Mouse (Mus musculus) MEL (cell line): ENCODE results near the gene Tcf7l2. TPM values are rescaled to one million over a fixed set of nuclear protein-coding genes. Genes with fewer than 3 reads are reported as not detected.

Experiments
- DNase-seq: peaks from one replicate; pipeline ENCODE4 v3.0.0; 2011; ENCODE audit warnings: low read depth, low spot score
- H3K27ac ChIP-seq: 2 replicates; pipeline ENCODE4 v1.5.1; 2012; ENCODE audit warnings: low read depth, mild to moderate bottlenecking, control low read depth, low read length, moderate library complexity; ENCODE audit not compliant: control insufficient read depth
- H3K27me3 ChIP-seq, 2 experiments: fragments of 150-350 bp in 1 of 2; sonication (generic) in 1 of 2; 2 replicates each; pipeline ENCODE4 v1.6.1; 2012; ENCODE audit warnings: low read length in 2 of 2, mild to moderate bottlenecking in 2 of 2, improper control_type of control experiment in 1 of 2, moderate library complexity in 1 of 2; ENCODE audit not compliant: insufficient read depth in 2 of 2, control insufficient read depth in 1 of 2
- H3K36me3 ChIP-seq, 2 experiments: 2 replicates each; pipeline ENCODE4 v1.6.1; 2012 to 2014; ENCODE audit warnings: low read length in 2 of 2, improper control_type of control experiment in 1 of 2, inconsistent platforms in 1 of 2, mild to moderate bottlenecking in 1 of 2; ENCODE audit not compliant: insufficient read depth in 2 of 2, control insufficient read depth in 1 of 2
- H3K4me1 ChIP-seq, 2 experiments: fragments of 150-350 bp in 1 of 2; sonication (generic) in 1 of 2; 2 replicates each; pipeline ENCODE4 v1.6.1; 2012; ENCODE audit warnings: low read length in 2 of 2, improper control_type of control experiment in 1 of 2, mild to moderate bottlenecking in 1 of 2; ENCODE audit not compliant: insufficient read depth in 2 of 2, control insufficient read depth in 1 of 2
- H3K4me3 ChIP-seq, 2 experiments: fragments of 150-350 bp in 1 of 2; sonication (generic) in 1 of 2; 2 replicates each; pipeline ENCODE4 v1.5.1; 2012; ENCODE audit warnings: low read depth in 2 of 2, low read length in 2 of 2, mild to moderate bottlenecking in 2 of 2, moderate library complexity in 2 of 2, control low read depth in 1 of 2, improper control_type of control experiment in 1 of 2; ENCODE audit not compliant: control insufficient read depth in 1 of 2, insufficient read depth in 1 of 2
- H3K79me2 ChIP-seq: 2 replicates; pipeline ENCODE4 v1.6.1; 2012; ENCODE audit warnings: mild to moderate bottlenecking, low read length, moderate library complexity; ENCODE audit not compliant: control insufficient read depth, poor library complexity, insufficient read depth
- H3K9ac ChIP-seq: 2 replicates; pipeline ENCODE4 v1.6.1; 2012; ENCODE audit warnings: low read depth, mild to moderate bottlenecking, control low read depth, low read length, moderate library complexity; ENCODE audit not compliant: control insufficient read depth, poor library complexity, severe bottlenecking
- H3K9me3 ChIP-seq: fragments of 150-350 bp; sonication (generic); replicated peaks from 2 replicates; pipeline ENCODE4 v1.6.1; 2012; ENCODE audit warnings: mild to moderate bottlenecking, low read length, improper control_type of control experiment, moderate library complexity; ENCODE audit not compliant: insufficient read depth
- BHLHE40 ChIP-seq: IDR thresholded peaks from 2 replicates; pipeline ENCODE4 v1.6.1; 2012; ENCODE audit warnings: low read depth, mild to moderate bottlenecking, inconsistent platforms, low read length, improper control_type of control experiment, borderline replicate concordance
- CHD2 ChIP-seq: IDR thresholded peaks from 2 replicates; pipeline ENCODE4 v1.6.1; 2011; ENCODE audit warnings: low read length, improper control_type of control experiment
- E2F4 ChIP-seq: IDR thresholded peaks from 2 replicates; pipeline ENCODE4 v1.6.1; 2011; ENCODE audit warnings: low read depth, low read length, improper control_type of control experiment, borderline replicate concordance
- ELF1 ChIP-seq: IDR thresholded peaks from 2 replicates; pipeline ENCODE4 v1.6.1; 2014; ENCODE audit warnings: low read depth, mild to moderate bottlenecking, inconsistent platforms, low read length, improper control_type of control experiment, moderate library complexity
- EP300 ChIP-seq, 2 experiments: IDR thresholded peaks; 2 replicates each; pipeline ENCODE4 v1.6.1; 2011; ENCODE audit warnings: improper control_type of control experiment in 2 of 2, low read length in 2 of 2, low read depth in 1 of 2, mild to moderate bottlenecking in 1 of 2
- ETS1 ChIP-seq: IDR thresholded peaks from 2 replicates; pipeline ENCODE4 v1.6.1; 2012; ENCODE audit warnings: low read depth, mild to moderate bottlenecking, inconsistent platforms, low read length, improper control_type of control experiment, moderate library complexity
- GABPA ChIP-seq: IDR thresholded peaks from 2 replicates; pipeline ENCODE4 v1.6.1; 2012; ENCODE audit warnings: low read depth, mild to moderate bottlenecking, inconsistent platforms, low read length, improper control_type of control experiment, moderate library complexity
- GATA1 ChIP-seq: IDR thresholded peaks from 2 replicates; pipeline ENCODE4 v1.6.1; 2011; ENCODE audit warnings: low read depth, low read length, improper control_type of control experiment
- HCFC1 ChIP-seq: IDR thresholded peaks from 2 replicates; pipeline ENCODE4 v1.6.1; 2012; ENCODE audit warnings: low read depth, mild to moderate bottlenecking, inconsistent platforms, low read length, improper control_type of control experiment, moderate library complexity
- JUND ChIP-seq: IDR thresholded peaks from 2 replicates; pipeline ENCODE4 v1.6.1; 2011; ENCODE audit warnings: low read depth, mild to moderate bottlenecking, improper control_type of control experiment, low read length
- KAT2A ChIP-seq: conservative IDR thresholded peaks from 2 replicates; pipeline ENCODE4 v1.6.1; 2012; ENCODE audit warnings: low read depth, low read length, improper control_type of control experiment, inconsistent platforms
- MEF2A ChIP-seq: IDR thresholded peaks from 2 replicates; pipeline ENCODE4 v1.6.1; 2014; ENCODE audit warnings: low read depth, mild to moderate bottlenecking, inconsistent platforms, low read length, improper control_type of control experiment; ENCODE audit not compliant: poor library complexity, insufficient replicate concordance, severe bottlenecking; ENCODE audit errors: extremely low read depth
- MXI1 ChIP-seq: IDR thresholded peaks from 2 replicates; pipeline ENCODE4 v1.6.1; 2011; ENCODE audit warnings: mild to moderate bottlenecking, low read depth, low read length, improper control_type of control experiment
- NRF1 ChIP-seq: IDR thresholded peaks from 2 replicates; pipeline ENCODE4 v1.6.1; 2014; ENCODE audit warnings: low read depth, mild to moderate bottlenecking, inconsistent platforms, low read length, improper control_type of control experiment, moderate library complexity; ENCODE audit not compliant: poor library complexity, insufficient read depth, severe bottlenecking
- POLR2A ChIP-seq, 2 experiments: IDR thresholded peaks; 2 replicates each; pipeline ENCODE4 v1.6.1; 2011 to 2012; ENCODE audit warnings: low read length in 2 of 2, mild to moderate bottlenecking in 2 of 2, control low read depth in 1 of 2, improper control_type of control experiment in 1 of 2, low read depth in 1 of 2, moderate library complexity in 1 of 2; ENCODE audit not compliant: control insufficient read depth in 1 of 2, insufficient read depth in 1 of 2, poor library complexity in 1 of 2
- POLR2AphosphoS5 ChIP-seq: IDR thresholded peaks from 2 replicates; pipeline ENCODE4 v1.6.1; 2012; ENCODE audit warnings: low read depth, borderline replicate concordance, mild to moderate bottlenecking, inconsistent platforms, low read length, moderate library complexity, mixed read lengths
- RAD21 ChIP-seq: IDR thresholded peaks from 2 replicates; pipeline ENCODE4 v1.6.1; 2011; ENCODE audit warnings: mild to moderate bottlenecking, low read depth, low read length, improper control_type of control experiment
- SIN3A ChIP-seq: IDR thresholded peaks from 2 replicates; pipeline ENCODE4 v1.6.1; 2012; ENCODE audit warnings: low read length, improper control_type of control experiment, inconsistent platforms
- SMC3 ChIP-seq: IDR thresholded peaks from 2 replicates; pipeline ENCODE4 v1.6.1; 2011; ENCODE audit warnings: low read depth, low read length, improper control_type of control experiment
- TAL1 ChIP-seq: IDR thresholded peaks from 2 replicates; pipeline ENCODE4 v1.6.1; 2012; ENCODE audit warnings: mild to moderate bottlenecking, inconsistent platforms, low read length, moderate library complexity, mixed read lengths
- TBP ChIP-seq: IDR thresholded peaks from 2 replicates; pipeline ENCODE4 v1.8.0; 2011; ENCODE audit warnings: low read depth, low read length, improper control_type of control experiment
- USF2 ChIP-seq, 2 experiments: IDR thresholded peaks; 2 replicates each; pipeline ENCODE4 v1.6.1; 2011 to 2012; ENCODE audit warnings: improper control_type of control experiment in 2 of 2, low read length in 2 of 2, borderline replicate concordance in 1 of 2, inconsistent platforms in 1 of 2, low read depth in 1 of 2, mild to moderate bottlenecking in 1 of 2; ENCODE audit not compliant: insufficient read depth in 1 of 2
- ZNF384 ChIP-seq: IDR thresholded peaks from 2 replicates; pipeline ENCODE4 v1.6.1; 2012; ENCODE audit warnings: low read depth, mild to moderate bottlenecking, inconsistent platforms, low read length, improper control_type of control experiment
- polyA plus RNA-seq, 2 experiments: library from polyadenylated mRNA; stranded (reverse) in 1 of 2; unstranded in 1 of 2; fragments of >175 nt in 1 of 2; fragments of >200 nt in 1 of 2; gene quantifications; 2 replicates each; pipeline versions ENCODE4 v1.2.1 to v1.2.4; 2012; ENCODE audit warnings: low replicate concordance in 2 of 2, low read depth in 1 of 2; ENCODE audit not compliant: insufficient read length in 2 of 2, insufficient read depth in 1 of 2, missing spikeins in 1 of 2
- total RNA-seq: library from RNA; depleted of rRNA; stranded (reverse); fragments of 300-350 nt; gene quantifications from 2 replicates; pipeline ENCODE4 v1.2.3, GENCODE M21; 2012

The Tcf7l2 gene
- total and polyA plus RNA-seq, 3 experiments, result 0.65 to 12.8 TPM; not detected in 1

- Histone ChIP-seq H3K79me2 (no peaks in the 10 kb centered on the region), H3K4me3 (no peak overlapping the region), H3K9me3 (no peaks in the 10 kb centered on the region), H3K4me1 (no peaks in the 10 kb centered on the region), H3K36me3 (no peaks in the 10 kb centered on the region), H3K27me3 (peaks cover 17 to 18% of the 10 kb centered on the region in 2 experiments), H3K27ac (no peak overlapping the region)
- no peak for DNase-seq
- no peak for TF ChIP-seq HCFC1
- TF ChIP-seq E2F4, result no peak
- no peak for TF ChIP-seq MXI1
- no peak for TF ChIP-seq GATA1
- TF ChIP-seq SIN3A, result no peak
- TF ChIP-seq CHD2, result no peak
- TF ChIP-seq JUND, result no peak
- no peak for TF ChIP-seq USF2 (IDR thresholded peaks at IDR 0.05; ENCODE audit: borderline replicate concordance in 1 of 2, insufficient read depth in 1 of 2, low read depth in 1 of 2, low read length in 2 of 2)
- TF ChIP-seq BHLHE40, result no peak
- TF ChIP-seq ELF1, result no peak
- no peak for TF ChIP-seq KAT2A
- TF ChIP-seq NRF1, result no peak
- no peak for TF ChIP-seq POLR2AphosphoS5
- TF ChIP-seq EP300 (IDR thresholded peaks at IDR 0.05; ENCODE audit: low read depth in 1 of 2, low read length in 2 of 2), result no peak
- no peak for TF ChIP-seq TAL1
- no peak for TF ChIP-seq GABPA
- TF ChIP-seq SMC3, result no peak
- no peak for TF ChIP-seq TBP
- no peak for TF ChIP-seq RAD21
- TF ChIP-seq POLR2A (IDR thresholded peaks at IDR 0.05; ENCODE audit: control insufficient read depth in 1 of 2, insufficient read depth in 1 of 2, low read depth in 1 of 2, low read length in 2 of 2, poor library complexity in 1 of 2), result no peak
- TF ChIP-seq, all 39 proteins: peak for 0
- H3K9ac ChIP-seq, result no peak overlapping the region
Observed at GRCm38 (mm10) chr19:55893557-55893956, 151.9 kb downstream of the Tcf7l2 start.

DNA sequence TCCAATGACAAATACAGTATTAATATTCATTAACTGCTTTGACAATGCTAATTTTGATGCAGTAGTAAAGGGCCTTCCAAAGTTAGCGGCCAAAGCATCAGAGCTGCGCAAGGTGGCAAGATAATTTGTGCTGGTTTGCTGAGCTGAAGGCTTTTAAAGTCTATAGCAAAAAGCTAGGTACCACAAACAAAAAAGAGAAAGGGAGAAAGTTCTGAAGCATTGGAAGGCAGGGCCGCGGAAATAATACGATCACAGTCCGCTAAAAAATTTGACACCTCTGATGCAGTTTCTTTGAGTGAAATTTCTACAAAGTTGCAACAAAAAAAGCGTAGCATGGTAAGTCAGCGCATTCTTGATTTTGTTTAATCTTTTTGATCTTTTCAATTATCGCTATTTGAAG is 152.8 kb downstream of the Tcf7l2 start:
- TF ChIP-seq JUND (no peak), ZNF384 (no peak), ETS1 (no peak), MEF2A (no peak)
- no peaks in the 10 kb centered on the region for H3K36me3 ChIP-seq
- no peak for DNase-seq
- no peaks in the 10 kb centered on the region for H3K79me2 ChIP-seq
- no peak overlapping the region for H3K4me3 ChIP-seq
- no peak overlapping the region for H3K9ac ChIP-seq
- H3K27me3 ChIP-seq, result peaks cover 18 to 19% of the 10 kb centered on the region in 2 experiments
- H3K4me1 ChIP-seq, result no peaks in the 10 kb centered on the region
- no peak overlapping the region for H3K27ac ChIP-seq
- no peaks in the 10 kb centered on the region for H3K9me3 ChIP-seq
